Mouse (Mus musculus) embryonic facial prominence, embryonic 13.5 days (tissue): Measurements from ENCODE around the gene Chrm1. TPM values are rescaled to one million over a fixed set of nuclear protein-coding genes. Genes with fewer than 3 reads are reported as not detected.

Experiments
- polyA plus RNA-seq: library from polyadenylated mRNA; unstranded; fragments of >200 nt; fragmentation: Nextera tagmentation; extraction: Ambion mirVana; gene quantifications from 2 replicates; pipeline ENCODE4 v1.2.1, GENCODE M21; 2015

Gene Chrm1
- polyA plus RNA-seq, 1 experiment from 2014 or later: 0.66 TPM

Other genes with a start within 250 kb of the Chrm1 start
- gene Slc22a8, start 72.5 kb upstream of the Chrm1 start, polyA plus RNA-seq: not detected in 2 replicates
- 0.08 and 0.12 TPM in 2 replicates for gene Slc22a6, start 45.8 kb upstream of the Chrm1 start, polyA plus RNA-seq
- 99.9 and 116 TPM in 2 replicates for gene Slc3a2, start 59.6 kb downstream of the Chrm1 start, polyA plus RNA-seq
- gene Wdr74, start 72.0 kb downstream of the Chrm1 start, polyA plus RNA-seq: 88.6 and 100 TPM in 2 replicates
- gene 1700092M07Rik, start 76.9 kb downstream of the Chrm1 start, polyA plus RNA-seq: 2.2 and 2.7 TPM in 2 replicates
- gene Stx5a, start 77.6 kb downstream of the Chrm1 start, polyA plus RNA-seq: 182 and 184 TPM in 2 replicates
- 199 and 230 TPM in 2 replicates for gene Nxf1, start 93.3 kb downstream of the Chrm1 start, polyA plus RNA-seq
- gene Tmem223, start 107.2 kb downstream of the Chrm1 start, polyA plus RNA-seq: 211 and 227 TPM in 2 replicates
- 67.6 and 76.1 TPM in 2 replicates for gene Tmem179b, start 110.7 kb downstream of the Chrm1 start, polyA plus RNA-seq
- gene Taf6l, start 122.6 kb downstream of the Chrm1 start, polyA plus RNA-seq: 28.5 and 35.6 TPM in 2 replicates
- gene Polr2g, start 134.8 kb downstream of the Chrm1 start, polyA plus RNA-seq: 175 and 178 TPM in 2 replicates
- gene Zbtb3, start 138.8 kb downstream of the Chrm1 start, polyA plus RNA-seq: 5.5 and 6.0 TPM in 2 replicates
- gene Ttc9c, start 155.5 kb downstream of the Chrm1 start, polyA plus RNA-seq: 78.7 and 82.9 TPM in 2 replicates
- gene Hnrnpul2, start 156.2 kb downstream of the Chrm1 start, polyA plus RNA-seq: 7.4 and 7.6 TPM in 2 replicates
- gene AC129217.1, start 166.0 kb downstream of the Chrm1 start, polyA plus RNA-seq: not detected in 2 replicates
- gene Bscl2, start 173.7 kb downstream of the Chrm1 start, polyA plus RNA-seq: 52.6 and 53.3 TPM in 2 replicates
- 10.4 and 10.6 TPM in 2 replicates for gene Gng3, start 175.4 kb downstream of the Chrm1 start, polyA plus RNA-seq
- gene Lrrn4cl, start 187.0 kb downstream of the Chrm1 start, polyA plus RNA-seq: 0.65 and 0.74 TPM in 2 replicates
- 184 and 189 TPM in 2 replicates for gene Ubxn1, start 207.7 kb downstream of the Chrm1 start, polyA plus RNA-seq
- gene Uqcc3, start 217.1 kb downstream of the Chrm1 start, polyA plus RNA-seq: 64.2 and 72.3 TPM in 2 replicates
- gene Lbhd1, start 219.9 kb downstream of the Chrm1 start, polyA plus RNA-seq: 56.0 and 91.0 TPM in 2 replicates
- gene Gm49403, start 220.1 kb downstream of the Chrm1 start, polyA plus RNA-seq: not detected in 2 replicates
- gene 1810009A15Rik, start 225.1 kb downstream of the Chrm1 start, polyA plus RNA-seq: 84.9 and 90.0 TPM in 2 replicates
- gene Gm49416, start 225.1 kb downstream of the Chrm1 start, polyA plus RNA-seq: not detected in 2 replicates
- 36.7 and 42.6 TPM in 2 replicates for gene Ints5, start 229.2 kb downstream of the Chrm1 start, polyA plus RNA-seq
- 107 and 108 TPM in 2 replicates for gene Ganab, start 234.3 kb downstream of the Chrm1 start, polyA plus RNA-seq